Mouse (Mus musculus): ENCODE results near the gene Rreb1. TPM values are rescaled to one million over a fixed set of nuclear protein-coding genes. Genes with fewer than 3 reads are reported as not detected.

Gene Rreb1
- polyA plus RNA-seq, 1 experiment from 2014 or later, result 13.0 TPM

DNA sequence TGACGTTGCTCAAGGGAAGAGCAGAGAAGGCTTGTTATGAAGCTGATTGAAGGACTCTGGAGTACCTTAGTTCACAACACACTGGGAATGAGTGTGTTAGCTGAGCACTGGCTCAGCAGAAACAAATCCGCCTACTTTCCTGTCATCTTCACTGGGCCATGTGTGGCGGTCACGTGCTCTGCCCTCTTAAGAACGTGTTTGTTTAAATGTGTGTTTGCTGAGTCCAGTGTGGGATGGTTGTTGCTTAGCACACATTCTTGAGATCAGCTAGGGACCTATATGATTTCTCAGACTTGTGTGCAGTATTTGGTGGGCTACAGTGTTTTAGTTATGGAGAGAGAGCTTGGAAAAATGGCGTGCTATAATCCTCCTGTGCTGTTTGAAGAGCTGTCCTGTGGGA is 133.8 kb downstream of the Rreb1 start:
- Histone ChIP-seq H3K4me3 (ENCODE audit: low read length) (no peak overlapping the region), H3K27me3 (ENCODE audit: control insufficient read depth, insufficient read depth, low read length) (no peaks in the 10 kb centered on the region), H3K4me1 (ENCODE audit: control insufficient read depth, insufficient read depth, low read length) (peaks cover 38% of the 10 kb centered on the region), H3K36me3 (ENCODE audit: control insufficient read depth, insufficient read depth) (peaks cover 43% of the 10 kb centered on the region), H3K9ac (ENCODE audit: low read length) (no peak overlapping the region), H3K27ac (ENCODE audit: low read length) (peak overlapping the region; percentile 44), H3K9me3 (replicated peaks; ENCODE audit: control insufficient read depth, low read length) (no peaks in the 10 kb centered on the region), H3K4me2 (ENCODE audit: low read depth, low read length) (no peak overlapping the region)
- ATAC-seq (replicated peaks; ENCODE audit: extremely low read depth, insufficient read depth, low FRiP score), result no peak
- WGBS, result 56% methylated on average over 6 of the region's 6 CpGs

DNA sequence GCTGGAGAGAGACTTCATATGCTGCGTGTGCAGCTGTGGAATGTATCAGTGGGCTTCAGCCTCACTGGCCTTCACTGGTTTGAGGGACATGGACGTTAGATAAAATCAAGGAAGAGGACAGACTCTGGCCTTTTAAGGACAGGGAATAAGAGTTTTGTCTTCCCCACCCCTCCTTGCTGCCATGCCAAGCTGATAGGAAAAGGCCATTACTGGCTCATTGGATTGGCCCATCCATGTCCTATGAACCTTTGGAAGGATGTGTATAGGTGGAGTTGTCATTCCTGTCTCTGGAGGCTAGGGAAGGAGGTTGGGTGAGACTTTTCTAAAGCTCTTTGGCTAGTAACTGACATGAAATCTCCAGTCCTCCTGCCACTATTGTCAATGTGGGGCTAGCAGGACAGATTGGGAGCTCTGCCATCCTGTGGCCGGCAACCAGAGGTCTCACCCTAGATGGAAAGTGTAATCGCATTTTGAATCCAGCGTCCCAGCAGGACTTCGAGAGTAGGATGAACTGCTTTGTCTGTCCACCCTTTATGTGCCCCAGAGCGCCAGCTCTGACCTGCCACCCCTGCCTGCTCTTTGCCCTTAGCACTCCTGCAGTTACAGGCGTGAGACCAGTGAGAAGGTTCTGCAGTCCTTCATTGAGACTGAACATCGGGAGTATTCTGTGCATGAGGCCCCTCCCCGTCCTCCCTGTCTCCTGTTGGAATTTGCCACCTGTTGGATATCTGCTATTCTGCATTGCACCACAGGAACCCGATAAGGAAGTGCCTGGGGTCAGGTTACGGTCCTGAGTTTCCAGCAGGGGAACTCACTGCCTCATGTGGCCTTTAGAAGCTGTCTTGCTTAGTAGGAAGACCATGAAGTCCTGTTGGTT is 134.6 kb downstream of the Rreb1 start:
- WGBS, result 28% methylated on average over 12 of the region's 12 CpGs
- Histone ChIP-seq H3K4me2 (ENCODE audit: low read depth, low read length) (no peak overlapping the region), H3K4me3 (ENCODE audit: low read length) (no peak overlapping the region), H3K27me3 (ENCODE audit: control insufficient read depth, insufficient read depth, low read length) (no peaks in the 10 kb centered on the region), H3K9me3 (replicated peaks; ENCODE audit: control insufficient read depth, low read length) (no peaks in the 10 kb centered on the region), H3K36me3 (ENCODE audit: control insufficient read depth, insufficient read depth) (peaks cover 47% of the 10 kb centered on the region), H3K9ac (ENCODE audit: low read length) (no peak overlapping the region), H3K27ac (ENCODE audit: low read length) (peak overlapping the region; percentile 44), H3K4me1 (ENCODE audit: control insufficient read depth, insufficient read depth, low read length) (peaks cover 38% of the 10 kb centered on the region)
- ATAC-seq (replicated peaks; ENCODE audit: extremely low read depth, insufficient read depth, low FRiP score), result peak; percentile 20; the same call in 1 of the 2 replicates

DNA sequence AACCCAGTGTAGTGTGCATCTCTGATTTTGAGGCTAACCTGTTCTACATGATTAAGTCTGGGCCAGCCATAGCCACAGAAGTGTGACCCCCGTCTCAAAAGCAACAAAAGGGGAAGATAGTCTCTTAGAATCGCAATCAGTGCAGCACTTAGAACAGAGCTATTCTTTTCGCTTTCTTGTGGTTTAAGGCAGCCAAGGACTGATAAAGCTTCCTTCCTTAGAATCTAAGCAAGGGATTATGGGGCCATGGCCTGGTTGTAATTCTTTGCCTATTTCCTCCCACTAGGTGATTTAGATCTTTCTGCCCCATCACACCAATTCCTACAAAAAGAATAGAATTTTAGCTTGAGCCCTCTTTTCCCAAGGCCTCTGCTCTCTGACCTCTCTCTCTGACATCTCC is 135.8 kb downstream of the Rreb1 start:
- peaks cover 30% of the 10 kb centered on the region for H3K4me1 ChIP-seq (ENCODE audit: control insufficient read depth, insufficient read depth, low read length)
- no peak overlapping the region for H3K27ac ChIP-seq (ENCODE audit: low read length)
- ATAC-seq (replicated peaks; ENCODE audit: extremely low read depth, insufficient read depth, low FRiP score), result no peak
- no peak overlapping the region for H3K9ac ChIP-seq (ENCODE audit: low read length)
- H3K4me3 ChIP-seq (ENCODE audit: low read length), result no peak overlapping the region
- no peaks in the 10 kb centered on the region for H3K9me3 ChIP-seq (replicated peaks; ENCODE audit: control insufficient read depth, low read length)
- no peak overlapping the region for H3K4me2 ChIP-seq (ENCODE audit: low read depth, low read length)
- no peaks in the 10 kb centered on the region for H3K27me3 ChIP-seq (ENCODE audit: control insufficient read depth, insufficient read depth, low read length)
- WGBS, result 65% methylated on average over 3 of the region's 3 CpGs
- peaks cover 49% of the 10 kb centered on the region for H3K36me3 ChIP-seq (ENCODE audit: control insufficient read depth, insufficient read depth)

- 73% methylated on average over 15 of the region's 15 CpGs for WGBS
Measured at GRCm38 (mm10) chr13:37918336-37919261, 140.4 kb downstream of the Rreb1 start.

DNA sequence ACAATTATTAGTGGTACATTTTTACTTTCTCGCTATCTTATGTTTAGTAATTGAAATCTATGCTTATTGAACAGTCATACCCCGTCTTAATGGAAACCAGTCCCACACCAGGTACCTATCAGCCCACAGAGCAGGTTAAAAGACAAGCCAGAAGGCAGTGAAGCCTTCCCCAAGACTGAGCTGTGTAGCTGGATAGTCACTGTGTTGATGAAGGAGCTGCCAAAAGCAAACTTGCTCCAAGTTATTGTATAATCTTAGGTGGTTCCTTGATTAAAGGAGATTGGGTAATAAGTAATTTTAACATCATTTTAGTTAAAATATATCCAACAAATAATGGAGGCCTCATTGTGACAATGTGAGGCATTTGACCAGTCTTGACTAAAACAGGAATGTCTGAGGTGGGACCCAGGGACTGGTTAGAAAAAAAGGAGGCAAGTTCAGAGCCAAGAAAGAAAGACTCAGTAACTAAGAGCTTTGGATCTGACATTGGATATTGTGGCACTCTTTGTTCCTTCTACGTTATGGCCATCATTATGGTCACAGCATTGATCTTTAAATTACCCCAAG is 141.6 kb downstream of the Rreb1 start:
- no peak for ATAC-seq (replicated peaks; ENCODE audit: extremely low read depth, insufficient read depth, low FRiP score)
- peaks cover 22% of the 10 kb centered on the region for H3K4me1 ChIP-seq (ENCODE audit: control insufficient read depth, insufficient read depth, low read length)
- H3K4me2 ChIP-seq (ENCODE audit: low read depth, low read length), result no peak overlapping the region
- H3K36me3 ChIP-seq (ENCODE audit: control insufficient read depth, insufficient read depth), result peaks cover 34% of the 10 kb centered on the region
- H3K4me3 ChIP-seq (ENCODE audit: low read length), result no peak overlapping the region
- H3K9me3 ChIP-seq (replicated peaks; ENCODE audit: control insufficient read depth, low read length), result no peaks in the 10 kb centered on the region
- no peak overlapping the region for H3K27ac ChIP-seq (ENCODE audit: low read length)
- no peak overlapping the region for H3K9ac ChIP-seq (ENCODE audit: low read length)
- WGBS, result 91% methylated on average over 3 of the region's 3 CpGs
- no peaks in the 10 kb centered on the region for H3K27me3 ChIP-seq (ENCODE audit: control insufficient read depth, insufficient read depth, low read length)

More at GRCm38 (mm10) chr13:37918336-37919261, 140.4 kb downstream of the Rreb1 start:
- H3K9ac ChIP-seq (ENCODE audit: low read length), result no peak overlapping the region
- peaks cover 17% of the 10 kb centered on the region for H3K4me1 ChIP-seq (ENCODE audit: control insufficient read depth, insufficient read depth, low read length)
- H3K27ac ChIP-seq (ENCODE audit: low read length), result no peak overlapping the region
- H3K9me3 ChIP-seq (replicated peaks; ENCODE audit: control insufficient read depth, low read length), result no peaks in the 10 kb centered on the region
- no peak for ATAC-seq (replicated peaks; ENCODE audit: extremely low read depth, insufficient read depth, low FRiP score)
- peaks cover 34% of the 10 kb centered on the region for H3K36me3 ChIP-seq (ENCODE audit: control insufficient read depth, insufficient read depth)
- no peaks in the 10 kb centered on the region for H3K27me3 ChIP-seq (ENCODE audit: control insufficient read depth, insufficient read depth, low read length)
- H3K4me2 ChIP-seq (ENCODE audit: low read depth, low read length), result no peak overlapping the region
- H3K4me3 ChIP-seq (ENCODE audit: low read length), result no peak overlapping the region

DNA sequence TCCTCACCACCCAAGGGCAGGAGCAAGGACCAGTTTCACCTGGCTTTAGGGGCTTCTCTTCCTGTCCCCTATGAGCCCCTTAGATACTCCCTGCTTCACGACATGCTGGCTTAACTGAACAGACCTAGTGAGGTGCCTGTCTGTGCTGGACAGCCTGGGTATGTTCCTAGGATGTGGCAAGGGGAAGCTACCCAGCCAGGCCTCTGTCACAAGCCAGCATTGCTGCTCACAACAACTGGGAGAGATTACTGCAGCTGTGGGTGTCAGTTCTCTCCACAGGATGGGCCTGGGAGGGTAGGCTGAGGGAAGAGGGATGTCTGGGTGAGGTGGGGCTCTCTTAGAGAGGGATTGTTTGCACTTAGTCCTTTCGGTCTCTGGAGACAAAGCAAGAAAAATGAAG is 142.5 kb downstream of the Rreb1 start:
- 80% methylated on average over 2 of the region's 2 CpGs for WGBS
- H3K9ac ChIP-seq (ENCODE audit: low read length), result no peak overlapping the region
- H3K27ac ChIP-seq (ENCODE audit: low read length), result no peak overlapping the region
- peaks cover 31% of the 10 kb centered on the region for H3K36me3 ChIP-seq (ENCODE audit: control insufficient read depth, insufficient read depth)
- ATAC-seq (replicated peaks; ENCODE audit: extremely low read depth, insufficient read depth, low FRiP score), result no peak
- no peak overlapping the region for H3K4me3 ChIP-seq (ENCODE audit: low read length)
- H3K4me1 ChIP-seq (ENCODE audit: control insufficient read depth, insufficient read depth, low read length), result peaks cover 22% of the 10 kb centered on the region
- H3K4me2 ChIP-seq (ENCODE audit: low read depth, low read length), result no peak overlapping the region
- no peaks in the 10 kb centered on the region for H3K27me3 ChIP-seq (ENCODE audit: control insufficient read depth, insufficient read depth, low read length)
- no peaks in the 10 kb centered on the region for H3K9me3 ChIP-seq (replicated peaks; ENCODE audit: control insufficient read depth, low read length)

DNA sequence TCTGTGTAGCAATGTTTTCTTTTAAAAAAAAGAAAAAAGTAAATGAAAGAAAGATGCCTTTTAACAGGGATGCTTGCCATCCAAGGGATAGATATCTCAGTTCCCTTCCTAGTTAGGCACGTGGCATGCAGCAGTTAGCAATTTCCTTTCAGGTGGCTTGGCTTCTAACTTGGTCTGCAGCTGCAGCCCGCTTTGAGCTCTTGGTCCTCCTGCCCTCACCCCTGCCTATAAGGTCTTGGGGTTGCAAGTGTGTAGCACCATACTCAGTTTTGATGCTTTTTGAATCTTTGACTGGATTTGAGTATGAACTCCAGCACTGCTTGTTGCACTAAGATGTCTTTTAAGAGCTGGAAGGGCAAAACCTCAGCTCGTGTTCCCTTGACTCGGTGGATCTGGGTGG is 144.9 kb downstream of the Rreb1 start:
- WGBS, result 78% methylated on average over 4 of the region's 4 CpGs
- no peak overlapping the region for H3K9ac ChIP-seq (ENCODE audit: low read length)
- no peak for ATAC-seq (replicated peaks; ENCODE audit: extremely low read depth, insufficient read depth, low FRiP score)
- H3K27me3 ChIP-seq (ENCODE audit: control insufficient read depth, insufficient read depth, low read length), result no peaks in the 10 kb centered on the region
- peaks cover 26% of the 10 kb centered on the region for H3K4me1 ChIP-seq (ENCODE audit: control insufficient read depth, insufficient read depth, low read length)
- H3K27ac ChIP-seq (ENCODE audit: low read length), result peak overlapping the region; percentile 7; the same call in 1 of the 2 replicates
- H3K4me2 ChIP-seq (ENCODE audit: low read depth, low read length), result no peak overlapping the region
- peaks cover 12% of the 10 kb centered on the region for H3K36me3 ChIP-seq (ENCODE audit: control insufficient read depth, insufficient read depth)
- H3K9me3 ChIP-seq (replicated peaks; ENCODE audit: control insufficient read depth, low read length), result no peaks in the 10 kb centered on the region
- H3K4me3 ChIP-seq (ENCODE audit: low read length), result no peak overlapping the region

DNA sequence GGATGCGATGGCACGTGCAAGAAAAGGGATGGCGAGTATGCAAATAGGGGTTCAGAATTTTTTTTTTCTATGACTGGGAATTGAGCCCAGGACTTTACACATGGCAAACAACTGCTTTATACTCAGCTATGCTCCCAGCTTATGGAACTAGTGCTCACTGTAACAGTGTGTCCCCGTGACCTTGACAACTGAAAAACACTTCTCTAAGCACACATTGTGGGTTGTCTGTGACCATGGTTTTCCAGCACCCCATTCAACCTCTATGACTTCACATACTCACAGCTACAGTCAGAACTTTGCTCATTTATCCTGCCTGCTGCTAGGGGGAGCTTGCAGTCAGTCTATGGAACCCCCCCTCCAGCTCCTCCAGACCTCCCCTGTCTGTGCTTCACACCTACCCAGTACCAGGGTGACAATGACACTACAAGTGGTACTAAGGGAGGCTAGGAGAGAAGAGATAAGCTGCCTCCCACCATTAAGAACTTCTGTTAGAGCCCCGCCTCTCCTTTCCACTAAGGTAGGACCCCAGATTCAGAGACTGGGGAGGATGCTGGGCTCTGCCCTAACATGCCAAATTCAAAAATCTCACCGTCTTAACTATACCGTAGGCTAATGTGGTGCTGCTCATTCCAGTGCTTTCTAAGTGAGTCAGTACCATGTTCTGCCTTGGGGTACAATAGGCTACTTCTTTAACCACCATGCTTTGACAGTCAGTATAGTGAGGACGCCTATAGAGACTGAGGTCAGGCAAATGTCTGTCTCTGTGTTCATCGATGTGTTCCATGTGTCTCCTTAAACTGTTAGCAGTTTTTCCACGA is 145.7 kb downstream of the Rreb1 start:
- H3K36me3 ChIP-seq (ENCODE audit: control insufficient read depth, insufficient read depth), result peaks cover 11% of the 10 kb centered on the region
- no peaks in the 10 kb centered on the region for H3K27me3 ChIP-seq (ENCODE audit: control insufficient read depth, insufficient read depth, low read length)
- no peak overlapping the region for H3K4me3 ChIP-seq (ENCODE audit: low read length)
- ATAC-seq (replicated peaks; ENCODE audit: extremely low read depth, insufficient read depth, low FRiP score), result peak; percentile 64; the same call in 1 of the 2 replicates
- no peaks in the 10 kb centered on the region for H3K9me3 ChIP-seq (replicated peaks; ENCODE audit: control insufficient read depth, low read length)
- peaks cover 26% of the 10 kb centered on the region for H3K4me1 ChIP-seq (ENCODE audit: control insufficient read depth, insufficient read depth, low read length)
- WGBS, result 73% methylated on average over 10 of the region's 10 CpGs
- peak overlapping the region; percentile 49 for H3K27ac ChIP-seq (ENCODE audit: low read length)
- H3K4me2 ChIP-seq (ENCODE audit: low read depth, low read length), result no peak overlapping the region
- no peak overlapping the region for H3K9ac ChIP-seq (ENCODE audit: low read length)

Data from heart, embryonic 16.5 days (tissue).